Mouse (Mus musculus) left cerebral cortex, adult 11 months (tissue): ENCODE results near the gene Ly9.

Source experiments
- DNase-seq: peaks from one replicate; pipeline ENCODE4 v3.0.0; 2022; ENCODE audit warnings: low spot score

Ly9 gene

GRCm38 (mm10) chr1:171607176-171607575 lies at the start of gene Ly9:
Ly9 (minus strand) TSS chr1:171607410.
- DNase-seq, result no peak

- no peak for DNase-seq
These were observed 45.5 kb upstream of the Ly9 start, which contains the start of gene Slamf7 for GRCm38 (mm10) chr1:171652734-171653133. Slamf7 (minus strand) TSS chr1:171653035.

DNA sequence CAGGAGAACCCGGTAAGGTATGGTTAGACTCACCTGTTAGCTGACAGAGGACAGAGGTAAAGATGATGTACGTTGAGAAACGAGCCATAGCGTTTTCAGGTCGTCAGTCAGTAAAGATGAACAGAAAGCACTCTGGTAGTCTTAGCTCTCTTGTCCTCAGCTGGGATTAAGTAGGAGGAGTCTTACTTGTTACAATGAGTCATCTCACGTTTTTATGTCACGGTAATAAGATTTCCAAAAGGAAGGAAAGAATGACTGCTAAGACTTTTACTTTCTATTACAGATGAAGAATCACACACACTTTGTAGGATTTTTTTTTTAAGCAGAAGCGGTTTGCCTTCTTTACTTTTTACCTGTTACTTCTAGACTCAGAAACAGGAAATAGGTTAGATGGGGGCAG lies 41.6 kb upstream of the Ly9 start:
- no peak for DNase-seq

DNA sequence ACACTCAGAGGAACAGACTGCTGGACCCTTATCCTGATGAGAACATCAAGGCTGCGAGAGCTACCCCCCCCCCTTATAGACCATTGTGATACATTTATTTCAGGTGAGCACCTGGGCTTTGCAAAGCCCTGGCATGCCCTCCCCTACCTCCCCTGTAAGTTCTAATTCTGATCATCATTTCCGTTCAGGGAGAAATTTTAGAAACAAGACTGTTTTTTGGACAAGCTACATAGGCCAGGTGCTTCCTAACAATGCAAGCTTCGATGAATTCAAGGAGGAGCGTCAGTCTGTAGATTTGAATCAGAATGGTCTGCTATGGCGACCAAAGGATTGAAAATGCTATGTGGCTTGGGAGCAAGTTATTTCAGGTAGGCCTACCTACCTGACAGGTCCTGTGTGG lies 40.5 kb upstream of the Ly9 start:
- DNase-seq, result no peak

GRCm38 (mm10) chr1:171646429-171646940 lies 39.3 kb upstream of the Ly9 start:
- DNase-seq, result no peak

GRCm38 (mm10) chr1:171643612-171644011 lies 36.4 kb upstream of the Ly9 start:
- no peak for DNase-seq

- DNase-seq, result no peak
These were observed 33.6 kb upstream of the Ly9 start for GRCm38 (mm10) chr1:171640796-171641195.

- DNase-seq, result no peak
These were observed 31.5 kb upstream of the Ly9 start for GRCm38 (mm10) chr1:171638686-171639085.

DNA sequence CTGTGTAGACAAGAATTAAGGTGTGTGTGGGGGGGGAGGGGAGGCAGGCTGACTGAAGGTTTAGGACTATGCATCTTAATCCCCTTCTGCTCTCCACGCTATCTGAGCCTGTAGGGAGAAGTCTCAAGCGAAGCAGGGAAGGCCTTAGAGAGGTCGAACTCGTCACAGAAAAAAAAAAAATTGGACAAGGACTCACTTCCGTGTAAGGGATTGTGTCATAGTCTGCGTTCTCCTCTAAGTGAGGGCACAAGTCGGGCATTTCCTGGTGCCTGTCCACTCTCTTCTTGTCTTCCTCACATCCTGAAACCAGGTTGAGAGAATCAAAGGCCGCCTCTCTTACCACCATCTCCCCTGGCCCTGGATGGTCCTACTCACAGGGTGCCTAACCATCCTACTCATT lies 29.9 kb upstream of the Ly9 start:
- no peak for DNase-seq

DNA sequence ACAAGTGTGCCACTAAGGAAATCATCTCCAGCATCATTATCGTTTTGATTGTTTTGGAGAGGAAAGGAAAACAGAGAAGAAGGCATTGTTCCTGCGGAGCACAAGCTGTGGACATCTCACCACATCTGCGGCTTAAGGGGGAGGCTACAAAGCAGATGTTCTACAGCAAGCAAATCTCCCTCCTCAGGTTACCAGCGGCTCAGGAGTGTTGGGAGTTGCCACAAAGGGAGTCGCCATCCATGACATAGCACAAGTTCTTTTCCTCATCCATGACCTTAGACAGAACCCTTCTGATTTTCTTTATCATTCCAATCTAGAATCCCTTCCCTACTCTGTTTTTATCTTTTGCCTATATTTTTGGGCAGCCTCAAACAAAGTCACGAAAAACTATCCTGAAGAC lies 28.5 kb upstream of the Ly9 start:
- DNase-seq, result no peak

- DNase-seq, result no peak
These were observed 24.2 kb upstream of the Ly9 start for GRCm38 (mm10) chr1:171631447-171631846.

DNA sequence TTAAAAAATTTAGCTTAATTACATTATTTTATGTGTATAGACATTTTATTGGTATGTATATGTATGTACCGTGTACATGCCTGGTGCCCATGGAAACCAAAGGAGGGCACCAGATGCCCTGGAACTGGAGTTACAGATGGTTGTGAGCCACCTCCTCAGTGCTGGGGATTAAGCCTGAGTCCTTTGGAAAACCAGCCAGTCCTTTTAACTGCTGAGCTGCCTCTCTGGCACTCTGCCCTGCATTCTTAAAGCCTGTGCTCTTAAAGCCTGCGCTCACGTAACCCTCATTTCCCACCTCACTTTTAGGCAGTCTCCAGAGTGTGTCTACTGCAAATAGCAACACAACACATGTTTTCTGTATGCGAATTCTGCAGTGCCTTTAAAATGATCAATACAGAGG lies 23.7 kb upstream of the Ly9 start:
- no peak for DNase-seq

DNA sequence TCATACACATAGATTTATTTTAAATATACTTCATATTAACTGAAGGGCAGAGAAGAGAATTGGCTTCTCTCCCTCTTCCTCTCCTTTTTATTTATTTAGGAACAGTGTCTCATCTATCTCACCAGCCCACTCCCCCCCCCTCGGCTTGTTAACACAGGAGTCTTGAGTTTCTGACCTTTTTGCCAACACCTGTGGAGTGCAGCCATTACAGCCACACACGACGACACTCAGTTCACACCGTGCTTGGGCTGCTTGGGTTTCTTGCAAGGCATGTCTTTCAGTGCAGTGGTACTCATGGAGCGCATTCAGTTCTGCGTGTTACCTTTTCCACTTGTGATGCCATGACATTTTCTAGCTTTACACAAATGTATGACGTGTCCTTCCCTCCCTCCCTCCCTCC lies 22.8 kb upstream of the Ly9 start:
- no peak for DNase-seq

GRCm38 (mm10) chr1:171629168-171629567 lies 22.0 kb upstream of the Ly9 start:
- no peak for DNase-seq

- no peak for DNase-seq
These were observed 20.6 kb upstream of the Ly9 start for GRCm38 (mm10) chr1:171627801-171628200.

DNA sequence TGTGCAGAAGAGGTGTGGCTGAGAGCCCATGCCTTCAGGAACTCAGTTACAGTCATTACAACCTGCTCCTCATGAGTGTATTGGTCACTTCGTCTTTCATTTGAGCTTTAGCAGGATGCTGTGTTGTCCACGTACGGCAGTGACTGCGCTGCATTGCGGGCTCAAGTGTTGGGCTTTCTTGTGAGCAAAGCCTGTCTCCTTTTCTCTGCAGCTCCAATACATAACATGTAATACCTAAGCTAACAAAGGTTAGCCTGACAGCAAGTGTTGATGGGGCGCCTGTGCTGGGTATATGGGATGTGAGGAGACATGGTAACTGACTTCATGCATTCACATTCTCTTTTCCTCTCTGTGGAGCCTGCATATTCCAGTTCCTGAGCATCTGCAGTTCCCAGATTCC lies 12.9 kb upstream of the Ly9 start:
- DNase-seq, result no peak

DNA sequence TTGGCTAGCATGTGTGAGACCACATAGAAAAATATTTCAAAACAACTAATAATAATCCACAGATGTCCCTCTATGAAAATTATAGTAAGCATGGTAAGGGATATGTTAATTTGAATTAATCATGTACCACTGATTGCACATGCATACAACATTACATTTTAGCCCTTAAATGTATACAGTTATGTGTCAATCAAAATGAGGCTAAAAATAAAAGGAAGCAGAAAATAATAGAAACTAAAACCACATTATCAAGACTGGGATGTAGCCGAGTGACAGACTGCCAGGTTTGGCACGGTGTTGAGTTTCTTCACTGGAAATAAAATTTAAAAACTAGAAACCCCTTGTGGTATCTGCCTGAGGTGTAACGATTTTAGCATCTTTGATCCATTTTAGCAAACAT lies 12.4 kb upstream of the Ly9 start:
- DNase-seq, result no peak

DNA sequence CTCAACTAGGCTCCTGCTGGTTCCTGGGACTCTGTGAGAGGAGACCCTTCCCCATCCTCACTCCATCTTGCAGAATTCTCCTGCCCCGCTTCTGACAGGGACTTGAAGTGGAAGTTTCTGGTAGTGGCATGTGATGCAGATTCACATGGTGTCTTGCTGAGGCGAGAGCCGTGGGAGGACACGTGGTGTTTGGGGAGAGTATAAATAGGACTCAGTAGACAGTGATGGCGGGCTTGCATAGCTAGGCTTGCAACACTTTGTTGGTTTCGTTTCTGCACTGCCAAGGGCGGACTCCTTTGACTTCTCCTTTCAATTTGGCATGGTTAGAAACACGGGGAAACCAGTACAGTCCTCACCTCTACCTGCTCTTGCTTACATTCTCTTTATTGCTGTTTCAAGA lies 11.8 kb upstream of the Ly9 start:
- peak; percentile 53 for DNase-seq

GRCm38 (mm10) chr1:171616881-171617515 lies 9.8 kb upstream of the Ly9 start:
- DNase-seq, result no peak

DNA sequence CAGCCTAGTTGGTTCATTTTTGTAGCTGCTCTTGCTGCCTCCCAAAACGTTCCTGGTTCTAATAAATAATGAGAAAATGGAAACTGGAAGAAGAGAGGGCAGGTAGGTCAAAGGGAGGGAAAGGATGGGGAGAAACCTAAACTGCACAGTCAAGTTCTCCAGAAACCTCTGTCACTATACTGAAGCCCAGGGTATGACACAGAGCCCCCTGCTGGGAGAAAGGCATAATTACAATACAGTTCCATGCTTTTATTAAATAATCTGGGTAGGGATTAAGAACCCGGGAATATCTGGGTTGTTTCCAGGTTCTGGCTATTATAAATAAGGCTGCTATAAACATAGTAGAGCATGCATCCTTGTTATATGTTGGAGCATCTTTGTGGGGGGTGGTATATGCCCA lies 6.8 kb upstream of the Ly9 start:
- DNase-seq, result no peak

DNA sequence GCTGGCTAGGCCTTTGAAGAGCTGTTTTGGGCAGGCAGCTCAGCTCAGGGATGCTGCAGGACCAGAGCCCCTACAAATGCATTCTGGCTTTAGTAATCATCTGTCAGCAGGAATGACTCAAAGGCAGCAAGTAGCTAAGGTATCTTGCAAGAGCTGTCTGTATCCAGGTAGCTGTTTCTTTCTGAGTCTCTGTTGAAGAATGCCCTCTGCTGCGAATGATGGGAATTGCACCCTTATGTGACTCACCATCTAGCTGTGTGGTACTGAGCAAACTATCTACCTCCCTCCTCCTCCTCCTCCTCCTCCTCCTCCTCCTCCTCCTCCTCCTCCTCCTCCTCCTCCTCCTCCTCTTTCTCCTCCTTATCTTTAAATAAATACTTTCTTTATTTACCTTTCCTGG lies 3.6 kb upstream of the Ly9 start:
- no peak for DNase-seq

GRCm38 (mm10) chr1:171610026-171610425 lies 2.8 kb upstream of the Ly9 start:
- DNase-seq, result no peak

DNA sequence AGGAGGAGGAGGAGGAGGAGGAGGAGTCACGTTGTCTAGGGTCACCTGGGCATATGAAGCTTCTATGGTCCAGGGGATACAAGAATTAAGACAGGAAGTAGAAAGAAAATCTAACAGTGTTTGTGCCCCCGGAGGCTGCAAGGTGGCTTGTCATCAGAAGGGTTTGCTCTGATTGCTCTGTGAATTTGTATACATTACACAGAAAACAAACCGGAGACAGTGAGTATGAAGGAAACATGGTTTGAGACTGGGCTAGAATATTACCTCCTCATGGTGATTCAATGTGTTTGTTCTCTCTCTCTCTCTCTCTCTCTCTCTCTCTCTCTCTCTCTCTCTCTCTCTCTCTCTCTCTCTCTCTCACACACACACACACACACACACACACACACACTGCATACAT lies 554 bp downstream of the Ly9 start:
- DNase-seq, result no peak

DNA sequence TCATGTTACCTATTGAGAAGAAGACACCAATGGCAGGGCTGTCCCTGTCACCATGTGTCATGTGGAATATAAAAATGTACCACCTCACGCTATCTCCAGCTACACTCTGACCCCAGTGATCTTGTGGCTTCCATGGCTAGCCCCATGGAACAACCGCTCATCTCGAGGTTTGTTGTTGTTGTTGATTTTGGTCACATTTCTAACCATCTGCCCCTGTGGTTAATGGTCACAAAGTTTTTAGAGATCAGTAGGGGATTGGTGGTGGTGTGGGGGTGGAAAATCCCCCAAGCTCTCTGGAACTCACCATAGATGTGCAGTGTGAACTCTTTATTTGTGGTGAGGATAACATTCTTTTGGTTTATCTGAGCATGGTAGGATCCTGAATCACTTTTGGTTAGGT lies 2.5 kb downstream of the Ly9 start:
- DNase-seq, result no peak
